Mouse (Mus musculus): ENCODE data around the gene Pms1. TPM values are rescaled to one million over a fixed set of nuclear protein-coding genes. Genes with fewer than 3 reads are reported as not detected.
"Not testable (repeated sequence)": the region's sequence is repeated elsewhere in the genome, so short reads cannot be mapped to it uniquely, and the experiment has no call there.

Pms1 gene
- polyA plus RNA-seq (2016; fragmentation: Nextera tagmentation; extraction: Ambion mirVana): 25.8 and 30.3 TPM in 2 replicates

GRCm38 (mm10) chr1:53296581-53297383 lies at the start of gene Pms1, which contains the start of the genes Ormdl1 and Gm28778:
Gene Pms1 (minus strand): TSS chr1:53297018.
Gene Ormdl1 (plus strand): TSS chr1:53297095.
Gene Gm28778 (plus strand): TSS chr1:53297111.
- H3K9me3 ChIP-seq (replicated peaks): no peaks in the 10 kb centered on the region
- peak; percentile 93 for DNase-seq (ENCODE audit: low spot score)
- H3K27ac ChIP-seq: peak within 1 kb of the TSS; percentile 95
- peaks cover 29% of the 10 kb centered on the region for H3K36me3 ChIP-seq
- H3K4me3 ChIP-seq: peak within 1 kb of the TSS; percentile 81
- under 1% methylated on average over 66 of the region's 66 CpGs for WGBS
- no peaks in the 10 kb centered on the region for H3K27me3 ChIP-seq (ENCODE audit: low read depth, poor library complexity, severe bottlenecking)
- peaks cover 9% of the 10 kb centered on the region; the same call in 1 of the 2 replicates for H3K4me1 ChIP-seq

- H3K9me3 ChIP-seq (replicated peaks): 0 out of 2 replicates have a peak, but pooled peaks cover 2% of the 10 kb centered on the region
- H3K36me3 ChIP-seq: peaks cover 60% of the 10 kb centered on the region
- 99% methylated on average over 2 of the region's 2 CpGs for WGBS
Measured at GRCm38 (mm10) chr1:53341071-53341470, 44.3 kb upstream of the Pms1 start.

GRCm38 (mm10) chr1:53337403-53337802 lies 40.6 kb upstream of the Pms1 start:
- H3K4me3 ChIP-seq; H3K9me3 ChIP-seq (replicated peaks); DNase-seq (ENCODE audit: low spot score); H3K27me3 ChIP-seq (ENCODE audit: low read depth, poor library complexity, severe bottlenecking); H3K27ac ChIP-seq; H3K4me1 ChIP-seq: not testable (repeated sequence)
- WGBS: 68% methylated on average over 2 of the region's 2 CpGs
- H3K36me3 ChIP-seq: peaks cover 23% of the 10 kb centered on the region

More at GRCm38 (mm10) chr1:53341071-53341470, 44.3 kb upstream of the Pms1 start:
- H3K27ac ChIP-seq: no peak overlapping the region
- no peaks in the 10 kb centered on the region for H3K4me1 ChIP-seq
- DNase-seq (ENCODE audit: low spot score): no peak
- no peak overlapping the region for H3K4me3 ChIP-seq
- no peaks in the 10 kb centered on the region for H3K27me3 ChIP-seq (ENCODE audit: low read depth, poor library complexity, severe bottlenecking)

GRCm38 (mm10) chr1:53335465-53335864 lies 38.6 kb upstream of the Pms1 start:
- Histone ChIP-seq H3K4me1 (no peaks in the 10 kb centered on the region), H3K9me3 (replicated peaks) (no peaks in the 10 kb centered on the region), H3K4me3 (no peak overlapping the region), H3K36me3 (peaks cover 4% of the 10 kb centered on the region), H3K27me3 (ENCODE audit: low read depth, poor library complexity, severe bottlenecking) (no peaks in the 10 kb centered on the region), H3K27ac (no peak overlapping the region)
- no peak for DNase-seq (ENCODE audit: low spot score)

- WGBS: 87% methylated on average over 5 of the region's 5 CpGs
- DNase-seq (ENCODE audit: low spot score); H3K9me3 ChIP-seq (replicated peaks); H3K36me3 ChIP-seq; H3K27me3 ChIP-seq (ENCODE audit: low read depth, poor library complexity, severe bottlenecking); H3K4me1 ChIP-seq; H3K27ac ChIP-seq; H3K4me3 ChIP-seq: not testable (repeated sequence)
Measured at GRCm38 (mm10) chr1:53333527-53333926, 36.7 kb upstream of the Pms1 start.

- no peaks in the 10 kb centered on the region for H3K9me3 ChIP-seq (replicated peaks)
- 94% methylated on average over 5 of the region's 5 CpGs for WGBS
- H3K4me3 ChIP-seq: no peak overlapping the region
Measured at GRCm38 (mm10) chr1:53324827-53325494, 28.1 kb upstream of the Pms1 start.

GRCm38 (mm10) chr1:53324277-53324676 lies 27.5 kb upstream of the Pms1 start:
- H3K4me3 ChIP-seq: no peak overlapping the region
- no peaks in the 10 kb centered on the region for H3K9me3 ChIP-seq (replicated peaks)
- no peaks in the 10 kb centered on the region for H3K4me1 ChIP-seq
- no peak overlapping the region for H3K27ac ChIP-seq
- H3K27me3 ChIP-seq (ENCODE audit: low read depth, poor library complexity, severe bottlenecking): no peaks in the 10 kb centered on the region
- peaks cover 30% of the 10 kb centered on the region for H3K36me3 ChIP-seq
- WGBS: 88% methylated on average over 1 of the region's 1 CpGs
- DNase-seq (ENCODE audit: low spot score): no peak

More at GRCm38 (mm10) chr1:53324827-53325494, 28.1 kb upstream of the Pms1 start:
- DNase-seq (ENCODE audit: low spot score): no peak
- Histone ChIP-seq H3K27ac (no peak overlapping the region), H3K27me3 (ENCODE audit: low read depth, poor library complexity, severe bottlenecking) (no peaks in the 10 kb centered on the region), H3K4me1 (no peaks in the 10 kb centered on the region), H3K36me3 (peaks cover 26% of the 10 kb centered on the region)

GRCm38 (mm10) chr1:53323254-53323653 lies 26.4 kb upstream of the Pms1 start:
- Histone ChIP-seq H3K36me3 (peaks cover 36% of the 10 kb centered on the region), H3K9me3 (replicated peaks) (no peaks in the 10 kb centered on the region), H3K4me3 (no peak overlapping the region), H3K27me3 (ENCODE audit: low read depth, poor library complexity, severe bottlenecking) (no peaks in the 10 kb centered on the region), H3K27ac (no peak overlapping the region), H3K4me1 (no peaks in the 10 kb centered on the region)
- no peak for DNase-seq (ENCODE audit: low spot score)
- 94% methylated on average over 5 of the region's 5 CpGs for WGBS

- DNase-seq (ENCODE audit: low spot score): no peak
- Histone ChIP-seq H3K27me3 (ENCODE audit: low read depth, poor library complexity, severe bottlenecking) (no peaks in the 10 kb centered on the region), H3K27ac (no peak overlapping the region), H3K4me3 (no peak overlapping the region), H3K36me3 (peaks cover 50% of the 10 kb centered on the region), H3K4me1 (no peaks in the 10 kb centered on the region), H3K9me3 (replicated peaks) (no peaks in the 10 kb centered on the region)
- WGBS: 97% methylated on average over 4 of the region's 4 CpGs
Measured at GRCm38 (mm10) chr1:53321662-53322344, 25.0 kb upstream of the Pms1 start.

- Histone ChIP-seq H3K4me3 (peak within 1 kb of the TSS; percentile 64), H3K27ac (peak within 1 kb of the TSS; percentile 92), H3K36me3 (peaks cover 40% of the 10 kb centered on the region), H3K9me3 (replicated peaks) (no peaks in the 10 kb centered on the region), H3K27me3 (ENCODE audit: low read depth, poor library complexity, severe bottlenecking) (no peaks in the 10 kb centered on the region), H3K4me1 (no peaks in the 10 kb centered on the region)
- peak; percentile 89 for DNase-seq (ENCODE audit: low spot score)
- WGBS: 3% methylated on average over 27 of the region's 27 CpGs
Measured at GRCm38 (mm10) chr1:53312989-53313967, 16.5 kb upstream of the Pms1 start, which contains the start of gene Osgepl1. Gene Osgepl1 (plus strand): TSS chr1:53313624.

- 91% methylated on average over 4 of the region's 4 CpGs for WGBS
- Histone ChIP-seq H3K27me3 (ENCODE audit: low read depth, poor library complexity, severe bottlenecking) (no peaks in the 10 kb centered on the region), H3K36me3 (peaks cover 30% of the 10 kb centered on the region), H3K27ac (no peak overlapping the region), H3K9me3 (replicated peaks) (no peaks in the 10 kb centered on the region), H3K4me3 (no peak overlapping the region), H3K4me1 (peaks cover 9% of the 10 kb centered on the region; the same call in 1 of the 2 replicates)
- DNase-seq (ENCODE audit: low spot score): no peak
Measured at GRCm38 (mm10) chr1:53300506-53300905, 3.7 kb upstream of the Pms1 start.

- 96% methylated on average over 3 of the region's 3 CpGs for WGBS
- no peaks in the 10 kb centered on the region for H3K27me3 ChIP-seq (ENCODE audit: low read depth, poor library complexity, severe bottlenecking)
- no peaks in the 10 kb centered on the region for H3K9me3 ChIP-seq (replicated peaks)
- no peak overlapping the region for H3K27ac ChIP-seq
- H3K36me3 ChIP-seq: peaks cover 28% of the 10 kb centered on the region
- no peak for DNase-seq (ENCODE audit: low spot score)
- H3K4me3 ChIP-seq: no peak overlapping the region
- peaks cover 4% of the 10 kb centered on the region; the same call in 1 of the 2 replicates for H3K4me1 ChIP-seq
Measured at GRCm38 (mm10) chr1:53291197-53291596, 5.6 kb downstream of the Pms1 start.
